In the genomic region with DNA sequence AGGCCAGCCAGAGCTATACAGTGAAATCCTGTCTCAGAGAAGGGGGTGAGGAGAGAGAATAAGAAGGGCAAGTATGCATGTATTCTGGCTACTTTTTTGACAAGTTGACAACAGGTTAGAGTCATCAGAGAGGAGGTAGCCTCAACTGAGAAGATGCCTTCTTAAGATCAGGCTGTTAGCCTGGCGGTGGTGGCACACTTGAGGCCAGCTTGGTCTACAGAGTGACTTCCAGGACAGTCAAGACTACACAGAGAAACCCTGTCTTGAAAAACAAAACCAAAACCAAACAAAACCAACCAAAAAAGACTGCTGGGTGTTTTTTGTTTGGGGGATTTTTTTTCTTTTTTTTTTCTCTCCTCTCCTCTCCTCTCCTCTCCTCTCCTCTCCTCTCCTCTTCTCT, we compare ENCODE assay signal across 11 mouse cellular contexts.
"Had no signal": no experiment of that assay in that cellular context is flagged by ENCODE, and none has a peak within 500 bp of the region (broad histone marks: within the 10 kb centered on the region; RNA-seq: fewer than 3 reads in every experiment).

No protein-coding gene starts in this region.

- H3K36me3 ChIP-seq: limb, embryonic 10.5 days; lung, embryonic 15.5 days; neural tube, embryonic 12.5 days had no signal

- ATAC-seq: intestine, postnatal 0 days had no signal

- H3K27ac ChIP-seq: limb, embryonic 10.5 days; liver, embryonic 14.5 days; lung, embryonic 15.5 days; neural tube, embryonic 12.5 days had no signal

- H3K4me3 ChIP-seq: limb, embryonic 10.5 days; lung, embryonic 15.5 days; myocyte; neural tube, embryonic 12.5 days had no signal

- H3K4me2 ChIP-seq: lung, embryonic 15.5 days; neural tube, embryonic 12.5 days had no signal

- DNase-seq: layer of hippocampus, adult 9-11 months; lung, postnatal 14 days; midbrain, embryonic 14.5 days; spleen, adult 18-20 months; thymus, postnatal 36 days had no signal

- H3K9me3 ChIP-seq: limb, embryonic 10.5 days; lung, embryonic 15.5 days; neural tube, embryonic 12.5 days had no signal

- H3K27me3 ChIP-seq: lung, embryonic 15.5 days; neural tube, embryonic 12.5 days had no signal

- H3K9ac ChIP-seq: liver, embryonic 14.5 days; lung, embryonic 15.5 days; neural tube, embryonic 12.5 days had no signal
